Mouse (Mus musculus) kidney, postnatal 25 days (tissue): ENCODE measurements around the gene Epha6.
"Not testable (repeated sequence)": the region's sequence is repeated elsewhere in the genome, so short reads cannot be mapped to it uniquely, and the experiment has no call there.

Experiments used
- DNase-seq, 2 experiments: peaks; one replicate each; pipeline ENCODE4 v3.0.0; 2021; ENCODE audit warnings: mixed read lengths in 2 of 2

Gene Epha6

GRCm38 (mm10) chr16:59880073-59880472, 725.3 kb downstream of the Epha6 start:
- DNase-seq: no peak

- no peak for DNase-seq
Observed at GRCm38 (mm10) chr16:59871792-59872191, 733.5 kb downstream of the Epha6 start.

- DNase-seq: no peak
Observed at GRCm38 (mm10) chr16:59854160-59854717, 751.1 kb downstream of the Epha6 start.

GRCm38 (mm10) chr16:59852689-59853088, 752.6 kb downstream of the Epha6 start:
- no peak for DNase-seq

GRCm38 (mm10) chr16:59846574-59846973, 758.8 kb downstream of the Epha6 start:
- DNase-seq: peak; percentile 40 to 50

GRCm38 (mm10) chr16:59836778-59837177, 768.6 kb downstream of the Epha6 start:
- no peak for DNase-seq

GRCm38 (mm10) chr16:59836304-59836703, 769.0 kb downstream of the Epha6 start:
- DNase-seq: no peak

GRCm38 (mm10) chr16:59832468-59832867, 772.9 kb downstream of the Epha6 start:
- no peak for DNase-seq

GRCm38 (mm10) chr16:59829655-59830054, 775.7 kb downstream of the Epha6 start:
- no peak for DNase-seq

- DNase-seq: not testable (repeated sequence)
Observed at GRCm38 (mm10) chr16:59799790-59800189, 805.5 kb downstream of the Epha6 start.

GRCm38 (mm10) chr16:59772297-59772696, 833.0 kb downstream of the Epha6 start:
- no peak for DNase-seq

- no peak for DNase-seq
Observed at GRCm38 (mm10) chr16:59770421-59770820, 834.9 kb downstream of the Epha6 start.

- DNase-seq: no peak
Observed at GRCm38 (mm10) chr16:59769936-59770335, 835.4 kb downstream of the Epha6 start.

GRCm38 (mm10) chr16:59760875-59761274, 844.5 kb downstream of the Epha6 start:
- DNase-seq: no peak

GRCm38 (mm10) chr16:59750905-59751304, 854.4 kb downstream of the Epha6 start:
- DNase-seq: no peak

GRCm38 (mm10) chr16:59743669-59744068, 861.7 kb downstream of the Epha6 start:
- no peak for DNase-seq

GRCm38 (mm10) chr16:59715524-59715923, 889.8 kb downstream of the Epha6 start:
- no peak for DNase-seq

- DNase-seq: no peak
Observed at GRCm38 (mm10) chr16:59693230-59693629, 912.1 kb downstream of the Epha6 start.

GRCm38 (mm10) chr16:59689120-59689519, 916.2 kb downstream of the Epha6 start:
- DNase-seq: no peak

- DNase-seq: no peak
Observed at GRCm38 (mm10) chr16:59685135-59685534, 920.2 kb downstream of the Epha6 start.

GRCm38 (mm10) chr16:59683434-59683833, 921.9 kb downstream of the Epha6 start:
- DNase-seq: peak; percentile 64 to 77

GRCm38 (mm10) chr16:59682216-59682891, 923.0 kb downstream of the Epha6 start:
- no peak for DNase-seq

GRCm38 (mm10) chr16:59666938-59667337, 938.4 kb downstream of the Epha6 start:
- no peak for DNase-seq

GRCm38 (mm10) chr16:59643766-59644165, 961.6 kb downstream of the Epha6 start:
- DNase-seq: no peak

- DNase-seq: no peak
Observed at GRCm38 (mm10) chr16:59639985-59640384, 965.3 kb downstream of the Epha6 start.
